Mouse (Mus musculus) hindlimb bud, embryonic 11.5 days (tissue): ENCODE data around the gene Osbpl10.
"Not testable (repeated sequence)": the region's sequence is repeated elsewhere in the genome, so short reads cannot be mapped to it uniquely, and the experiment has no call there.

ENCODE experiments used
- DNase-seq: peaks from one replicate; pipeline ENCODE4 v3.0.0-alpha.2; 2012; ENCODE audit warnings: low read depth, low spot score; ENCODE audit errors: extremely low spot score

The Osbpl10 gene

DNA sequence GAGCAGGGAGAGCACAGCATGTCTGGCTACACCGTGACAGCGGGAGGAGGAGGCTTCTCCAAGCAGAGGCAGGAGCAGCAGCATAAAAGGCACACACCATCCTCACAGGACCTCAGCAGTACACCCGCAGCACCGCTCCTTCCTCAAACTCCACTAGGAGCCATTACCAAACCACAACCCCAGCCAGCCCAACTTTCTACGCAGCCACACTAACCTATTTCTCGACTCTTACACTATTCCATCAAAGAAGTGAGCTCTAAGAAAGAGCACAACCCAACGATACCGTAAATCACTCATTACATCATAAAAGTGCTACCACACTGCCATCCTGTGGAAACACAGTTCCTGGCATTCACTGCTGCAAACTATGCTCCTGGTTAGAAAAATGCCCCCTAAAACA is 283.1 kb downstream of the Osbpl10 start:
- DNase-seq, result no peak

DNA sequence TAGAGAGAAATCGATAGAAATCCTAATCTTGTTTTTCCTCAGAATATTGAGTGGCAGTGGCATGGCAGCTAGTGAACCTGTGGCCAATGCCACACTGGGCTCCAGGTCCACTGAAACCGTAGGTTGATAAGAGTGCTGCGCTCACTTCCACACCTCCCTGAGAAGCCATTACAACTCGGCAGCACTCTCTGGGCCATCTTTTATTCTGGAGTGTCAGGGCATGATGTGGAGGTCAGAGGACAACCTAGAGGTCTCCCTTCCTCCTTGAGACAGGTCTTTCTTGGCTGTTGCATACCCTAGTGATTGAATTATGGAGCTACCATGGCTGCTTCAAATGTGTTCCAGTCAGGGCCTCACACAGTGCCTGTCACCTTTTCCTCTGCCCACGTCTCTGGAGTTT is 283.5 kb downstream of the Osbpl10 start:
- DNase-seq, result no peak

DNA sequence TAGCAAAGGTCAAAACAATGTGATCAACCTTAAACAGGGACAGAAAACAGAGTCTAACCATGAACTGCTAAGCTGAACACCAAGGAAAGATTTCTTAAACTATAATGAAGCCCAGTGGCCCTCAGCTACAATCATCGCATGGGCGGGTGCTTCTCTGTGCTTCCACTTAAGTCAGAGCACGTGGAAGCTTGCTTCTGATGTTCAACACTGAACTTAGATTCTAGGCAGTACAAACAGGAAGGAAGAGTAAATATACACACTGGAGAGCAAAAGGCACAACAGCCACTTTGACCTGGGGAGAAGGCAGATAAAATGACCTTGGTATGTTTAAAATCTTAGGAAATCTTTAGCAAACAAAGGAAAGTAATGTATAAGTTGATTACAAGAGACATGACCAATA is 293.2 kb downstream of the Osbpl10 start:
- no peak for DNase-seq

DNA sequence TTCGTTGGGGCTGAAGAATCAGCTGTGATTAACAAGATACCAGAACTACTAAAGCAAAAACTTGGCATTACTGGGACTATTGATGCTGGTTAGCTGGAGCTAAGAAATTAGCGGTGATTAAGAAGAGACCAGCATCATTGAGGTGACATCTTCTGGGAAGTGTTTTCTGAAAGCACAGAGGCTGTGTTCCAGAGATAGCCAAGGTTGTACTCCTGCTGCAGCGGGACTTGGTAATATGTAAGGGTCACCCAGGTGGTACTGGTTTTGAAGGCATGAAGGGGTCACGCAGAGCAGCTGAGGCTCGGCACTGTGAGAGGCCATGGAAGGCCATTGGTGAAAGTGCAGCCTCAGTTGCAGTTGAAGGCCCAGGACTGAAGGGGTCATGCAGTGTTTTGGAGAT is 294.1 kb downstream of the Osbpl10 start:
- not testable (repeated sequence) for DNase-seq

DNA sequence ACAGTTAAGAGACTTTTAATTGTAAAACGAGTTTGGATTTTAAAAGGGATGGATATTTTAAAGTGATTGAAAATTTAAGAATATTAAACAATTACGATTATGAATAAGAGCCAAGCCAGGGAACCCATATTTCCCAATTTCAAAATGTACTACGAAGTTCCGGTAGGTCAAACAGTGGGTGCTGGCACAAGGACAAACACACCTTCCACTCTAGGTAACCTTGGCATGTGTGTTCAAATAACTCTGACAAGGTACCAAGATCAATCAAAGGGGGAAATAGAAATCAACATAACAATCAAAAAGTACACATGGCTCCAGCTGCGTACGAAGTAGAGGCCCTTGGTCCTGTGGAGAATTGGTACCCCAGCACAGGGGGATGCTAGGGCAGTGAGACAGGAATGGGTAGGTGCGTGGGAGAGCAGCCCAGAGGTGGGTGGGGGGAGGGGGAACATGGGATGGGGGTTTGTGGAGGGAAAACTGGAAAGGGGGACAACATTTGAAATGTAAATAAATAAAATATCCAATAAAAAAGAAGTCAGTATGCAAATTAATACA is 294.8 kb downstream of the Osbpl10 start:
- DNase-seq, result no peak

DNA sequence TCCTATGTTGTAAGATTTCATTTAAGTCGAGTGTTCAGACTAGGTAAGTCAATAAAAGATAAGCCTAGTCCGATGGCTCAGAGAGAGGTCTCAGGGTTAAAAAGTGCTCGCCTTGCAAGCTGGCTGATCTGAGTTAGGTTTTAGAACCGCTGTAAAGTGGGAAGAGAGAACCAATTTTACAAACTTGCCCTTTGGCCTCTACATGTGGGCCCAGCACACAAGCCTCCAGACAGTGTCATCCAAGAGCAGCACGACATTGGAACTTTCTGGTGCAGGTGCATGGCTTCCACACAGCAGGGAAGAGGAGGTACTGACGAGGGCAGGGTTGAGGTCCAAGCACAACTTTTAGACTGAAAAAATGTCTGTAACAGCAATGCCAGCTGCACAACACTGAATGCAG is 296.4 kb downstream of the Osbpl10 start:
- no peak for DNase-seq

DNA sequence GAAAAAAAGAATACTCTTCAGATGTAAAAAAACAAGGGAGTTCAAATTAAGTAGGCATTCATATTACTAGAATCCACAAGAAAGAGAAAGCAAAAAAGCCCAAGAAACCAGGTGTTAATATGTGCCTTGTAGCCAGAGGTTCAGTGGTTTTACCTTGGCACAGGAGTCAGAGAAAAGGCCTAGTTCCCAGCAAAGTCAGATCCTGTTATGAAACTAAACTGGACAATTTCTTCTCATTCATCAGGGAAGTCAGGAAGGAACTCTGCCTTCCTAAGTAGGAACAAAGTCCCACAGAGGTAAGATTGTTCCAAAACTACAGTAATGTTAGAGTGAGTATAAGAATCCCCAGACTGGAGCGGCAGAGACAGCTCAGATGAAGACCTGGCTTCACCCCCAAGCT is 300.3 kb downstream of the Osbpl10 start:
- DNase-seq, result no peak
